Mouse (Mus musculus): ENCODE data around the gene Arfgef3.

DNA sequence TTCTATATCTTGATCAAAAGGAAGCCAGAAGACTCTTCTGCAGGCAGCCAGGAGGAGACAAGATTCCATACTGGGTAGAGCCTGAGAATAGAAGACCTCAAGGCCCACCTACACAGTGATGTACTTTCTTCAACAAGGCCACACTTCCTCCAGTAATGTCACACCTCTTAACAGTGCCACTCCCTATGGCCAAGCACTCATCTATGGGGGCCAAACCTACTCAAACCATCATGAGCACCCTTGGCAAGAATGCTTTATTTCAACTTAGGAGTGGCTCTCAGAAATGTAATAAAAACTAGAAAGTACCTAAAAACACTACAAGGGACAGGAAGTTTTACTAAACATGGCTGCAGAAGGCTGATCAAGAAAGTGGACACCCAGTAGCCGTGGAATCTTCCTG, 15.2 kb downstream of the Arfgef3 start:
- TF ChIP-seq EP300 (IDR thresholded peaks at IDR 0.05; ENCODE audit: low read depth) (no peak), CTCF (IDR thresholded peaks at IDR 0.05; ENCODE audit: low read depth) (no peak)
